Mouse (Mus musculus) ovary, postnatal 14 days (tissue): ENCODE data around the gene Il11ra1.
"Not testable (repeated sequence)": the region's sequence is repeated elsewhere in the genome, so short reads cannot be mapped to it uniquely, and the experiment has no call there.

Experiments used
- DNase-seq: peaks from one replicate; pipeline ENCODE4 v3.0.0; 2022; ENCODE audit warnings: low spot score

Il11ra1 gene

DNA sequence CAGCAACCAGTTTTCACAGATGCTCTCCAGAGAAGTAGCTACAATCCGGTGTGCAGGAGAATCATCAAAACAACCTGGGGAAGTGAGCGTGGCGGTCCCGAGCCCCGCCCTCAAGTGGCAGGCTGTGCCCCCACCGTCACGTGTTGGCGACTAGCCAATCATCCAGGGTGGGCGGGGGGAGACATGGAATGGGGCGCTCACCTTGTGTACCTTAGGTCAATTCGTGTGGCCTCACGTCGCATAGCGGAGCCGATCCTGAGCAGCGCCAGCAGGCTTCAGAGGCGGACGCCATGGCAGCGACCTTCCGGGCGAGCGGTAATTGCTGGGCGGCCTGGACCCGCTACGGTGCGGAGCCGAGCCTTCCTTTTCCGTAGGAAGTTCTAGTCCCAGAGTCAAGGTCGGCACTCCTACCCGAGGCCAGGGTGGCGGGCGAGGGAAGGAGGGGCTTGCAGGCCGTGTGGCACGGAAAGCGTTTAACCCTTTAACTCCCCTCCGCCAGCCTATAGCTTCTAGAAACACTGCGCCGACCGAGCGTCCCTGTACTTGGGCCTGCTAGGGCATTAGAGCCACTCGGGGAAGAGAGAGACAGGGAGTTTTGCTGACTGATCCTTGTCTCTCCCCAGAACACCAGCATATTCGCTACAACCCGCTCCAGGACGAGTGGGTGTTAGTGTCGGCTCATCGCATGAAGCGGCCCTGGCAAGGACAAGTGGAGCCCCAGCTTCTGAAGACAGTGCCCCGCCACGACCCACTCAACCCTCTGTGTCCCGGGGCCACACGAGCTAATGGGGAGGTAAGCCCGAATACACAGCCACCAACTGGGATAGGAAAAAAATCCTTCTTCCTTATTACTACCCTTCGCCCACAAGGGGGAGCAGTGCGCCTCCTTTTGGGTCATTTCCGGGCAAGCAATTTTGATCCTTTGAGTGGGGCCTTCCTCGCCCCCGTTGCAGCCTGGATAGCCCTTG lies 55.8 kb downstream of the Il11ra1 start, which contains the start of gene Sigmar1:
TSS of gene Sigmar1 (minus strand) at position 820 of the 968 bp plus-strand sequence.
- DNase-seq = peak; percentile 79

DNA sequence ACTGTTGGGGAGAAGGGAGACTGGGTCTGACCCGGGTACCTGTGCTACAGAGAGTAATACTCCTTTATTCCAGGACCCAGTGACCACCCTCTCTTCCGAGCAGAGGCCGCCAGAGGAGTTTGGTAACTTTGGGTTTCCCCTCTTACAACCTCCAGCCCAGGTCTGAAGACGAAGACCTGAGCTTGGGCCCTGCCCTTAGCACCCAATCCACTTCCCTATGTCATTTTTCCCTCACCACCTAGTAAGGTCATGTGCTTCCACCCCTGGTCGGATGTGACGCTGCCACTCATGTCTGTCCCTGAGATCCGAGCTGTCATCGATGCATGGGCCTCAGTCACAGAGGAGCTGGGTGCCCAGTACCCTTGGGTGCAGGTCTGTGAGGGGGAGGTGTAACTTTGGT lies 56.7 kb downstream of the Il11ra1 start:
- DNase-seq = no peak

DNA sequence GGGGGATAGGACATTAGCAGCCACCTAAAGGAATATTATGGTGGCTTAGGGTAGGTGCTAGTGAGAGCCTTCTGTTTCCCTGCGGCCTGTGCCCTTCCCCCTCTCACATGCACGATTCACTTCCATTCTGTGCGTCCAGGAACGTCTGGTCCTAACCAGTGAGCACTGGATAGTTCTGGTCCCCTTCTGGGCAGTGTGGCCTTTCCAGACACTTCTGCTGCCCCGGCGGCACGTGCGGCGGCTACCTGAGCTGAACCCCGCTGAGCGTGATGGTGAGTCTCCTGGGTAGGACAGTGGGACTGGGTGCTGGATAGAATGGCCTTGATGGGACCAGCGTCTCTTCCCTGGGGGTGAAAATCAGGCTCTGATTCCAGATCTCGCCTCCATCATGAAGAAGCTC lies 57.5 kb downstream of the Il11ra1 start:
- no peak for DNase-seq

DNA sequence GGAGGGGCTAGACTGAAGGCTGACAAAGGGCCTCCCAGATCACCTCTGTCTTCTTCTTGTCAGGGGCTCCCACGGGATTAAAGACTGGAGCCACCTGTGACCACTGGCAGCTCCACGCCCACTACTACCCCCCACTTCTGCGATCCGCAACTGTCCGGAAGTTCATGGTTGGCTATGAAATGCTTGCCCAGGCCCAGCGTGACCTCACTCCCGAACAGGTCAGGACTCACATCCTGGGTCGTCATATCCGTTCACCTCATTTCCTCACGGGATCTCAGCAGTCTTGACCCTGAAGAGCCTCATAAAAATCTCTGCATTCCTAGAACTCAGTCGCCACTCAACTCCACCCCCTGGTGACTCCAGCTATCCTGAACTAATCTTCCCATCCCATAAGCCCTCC lies 58.2 kb downstream of the Il11ra1 start:
- DNase-seq = no peak

DNA sequence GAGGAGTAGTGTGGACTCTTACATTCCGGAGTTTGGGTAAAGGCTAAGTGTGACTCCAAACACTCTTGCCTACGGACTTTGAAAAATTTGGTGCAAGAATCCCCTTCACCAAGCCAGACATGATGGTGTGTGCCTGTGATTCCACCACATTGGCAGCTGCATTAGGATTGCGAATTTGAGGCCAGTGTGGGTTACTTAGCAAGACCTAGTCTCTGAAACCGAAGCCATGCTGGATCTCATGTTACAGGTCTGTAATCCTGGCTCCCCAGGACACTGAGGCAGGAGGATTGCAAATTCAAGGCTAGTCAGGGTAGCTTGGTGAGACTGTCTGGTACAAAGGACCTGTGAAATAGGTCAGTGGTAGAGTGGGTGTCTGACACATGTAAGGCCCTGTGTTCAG lies 58.9 kb downstream of the Il11ra1 start:
- DNase-seq = no peak

DNA sequence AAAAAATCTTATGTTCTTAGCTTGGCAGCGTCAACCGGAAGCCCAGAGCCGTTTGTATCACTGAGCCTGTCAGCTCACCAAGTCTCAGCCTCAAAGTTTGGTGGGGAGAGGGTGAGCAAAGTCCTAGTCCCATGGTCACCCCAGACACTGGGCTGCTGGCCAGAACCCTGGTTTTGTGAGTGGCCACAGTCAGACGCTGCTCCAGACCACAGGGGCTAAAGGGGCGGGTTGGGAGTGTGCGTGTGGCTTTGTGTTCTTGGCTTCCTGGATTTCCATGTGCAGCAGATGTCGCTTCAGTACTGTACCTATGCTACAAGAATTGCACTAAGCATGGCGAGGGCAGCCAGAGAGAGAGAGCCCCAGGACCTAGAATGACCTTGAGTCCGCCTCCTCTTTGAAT lies 59.4 kb downstream of the Il11ra1 start:
- no peak for DNase-seq

DNA sequence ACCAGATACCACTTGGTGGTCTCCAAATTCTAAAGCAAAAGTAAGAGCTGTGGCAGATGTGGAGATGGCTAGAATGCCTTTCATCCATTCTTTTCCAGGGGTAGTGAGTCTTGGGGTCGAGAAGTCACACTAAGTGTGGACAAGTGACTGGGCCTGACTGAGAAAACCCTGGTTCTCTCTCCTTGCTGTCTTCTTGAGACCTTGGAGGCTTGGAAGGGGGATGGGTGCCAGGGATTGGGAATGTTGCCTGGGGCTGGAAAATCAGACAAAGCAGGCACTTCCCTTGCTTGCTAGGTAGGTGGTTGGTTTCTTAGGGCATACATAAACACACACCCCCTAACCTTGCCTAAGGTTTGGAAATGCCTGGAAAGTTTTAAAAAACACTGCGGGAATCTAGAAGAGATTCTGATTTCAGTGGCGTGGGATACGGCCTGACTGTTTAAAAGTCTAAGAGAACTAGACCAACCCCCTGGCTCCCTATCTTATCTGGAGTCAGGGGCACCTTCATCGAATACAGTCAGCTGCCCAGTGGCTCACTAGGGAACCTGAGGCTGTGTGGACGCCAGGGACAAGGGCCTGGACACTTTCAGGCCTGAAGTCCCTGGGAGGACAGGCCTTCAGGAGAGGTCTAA lies 60.0 kb downstream of the Il11ra1 start:
- no peak for DNase-seq

DNA sequence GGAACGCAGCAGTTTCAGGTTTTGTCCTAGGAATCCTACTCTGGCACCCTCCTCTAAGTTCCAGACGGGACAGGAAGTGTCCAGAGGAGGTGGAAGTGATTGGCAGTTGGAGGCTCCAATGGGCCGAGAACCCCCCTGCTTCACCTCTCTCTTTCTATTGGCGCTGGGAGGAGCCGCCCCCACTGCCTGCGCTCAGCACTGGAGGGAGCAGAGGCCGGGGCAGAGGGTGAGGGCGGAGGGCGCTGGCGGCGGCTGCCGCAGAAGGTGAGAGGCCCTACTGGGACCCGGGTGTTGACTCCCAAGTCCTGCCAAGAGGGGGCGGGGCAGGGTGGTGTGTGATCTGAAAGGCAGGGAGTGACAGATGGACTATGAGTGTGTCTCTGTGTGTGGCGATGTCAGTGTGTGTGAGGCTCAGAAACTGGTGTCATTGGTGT lies 60.5 kb downstream of the Il11ra1 start:
- peak; percentile 82 for DNase-seq

DNA sequence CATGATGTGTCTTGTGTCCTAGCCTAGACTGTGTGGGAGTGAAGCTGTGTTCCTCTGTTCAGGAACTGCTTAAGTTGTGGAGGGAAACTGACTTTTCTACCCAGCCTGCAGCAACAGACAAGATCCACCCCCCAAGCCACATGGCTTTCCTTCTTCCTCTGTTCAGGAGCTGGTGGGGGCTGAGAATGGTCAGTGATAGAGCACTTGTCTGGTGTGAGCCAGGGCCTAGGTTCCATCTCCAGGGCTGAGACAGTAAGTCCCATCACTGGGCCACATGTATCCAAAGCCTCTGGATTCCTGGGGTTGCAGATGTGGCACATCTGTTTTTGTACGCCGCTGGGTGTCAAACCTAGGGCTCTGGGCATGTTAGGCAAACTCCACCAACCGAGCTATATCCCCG lies 61.1 kb downstream of the Il11ra1 start:
- DNase-seq = no peak

DNA sequence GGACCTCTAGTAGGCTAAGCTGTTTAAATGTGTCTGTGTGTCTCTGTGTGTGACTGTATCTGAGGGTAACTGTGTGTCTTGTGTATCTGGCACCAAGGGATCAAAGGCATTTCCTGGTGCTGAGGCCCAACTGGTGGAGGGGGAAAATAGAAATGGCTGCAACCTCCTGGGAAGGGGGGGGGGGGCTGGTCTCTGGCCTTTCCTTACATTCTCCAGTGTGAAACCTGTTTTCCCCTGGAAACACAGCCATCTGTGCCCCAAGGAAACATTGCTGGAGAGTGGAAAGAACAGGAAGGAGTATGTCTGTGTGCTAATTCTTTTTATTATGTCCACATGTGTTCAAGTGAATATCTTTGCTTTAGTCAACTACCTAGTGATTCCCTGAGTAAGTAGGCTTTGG lies 61.9 kb downstream of the Il11ra1 start:
- no peak for DNase-seq

DNA sequence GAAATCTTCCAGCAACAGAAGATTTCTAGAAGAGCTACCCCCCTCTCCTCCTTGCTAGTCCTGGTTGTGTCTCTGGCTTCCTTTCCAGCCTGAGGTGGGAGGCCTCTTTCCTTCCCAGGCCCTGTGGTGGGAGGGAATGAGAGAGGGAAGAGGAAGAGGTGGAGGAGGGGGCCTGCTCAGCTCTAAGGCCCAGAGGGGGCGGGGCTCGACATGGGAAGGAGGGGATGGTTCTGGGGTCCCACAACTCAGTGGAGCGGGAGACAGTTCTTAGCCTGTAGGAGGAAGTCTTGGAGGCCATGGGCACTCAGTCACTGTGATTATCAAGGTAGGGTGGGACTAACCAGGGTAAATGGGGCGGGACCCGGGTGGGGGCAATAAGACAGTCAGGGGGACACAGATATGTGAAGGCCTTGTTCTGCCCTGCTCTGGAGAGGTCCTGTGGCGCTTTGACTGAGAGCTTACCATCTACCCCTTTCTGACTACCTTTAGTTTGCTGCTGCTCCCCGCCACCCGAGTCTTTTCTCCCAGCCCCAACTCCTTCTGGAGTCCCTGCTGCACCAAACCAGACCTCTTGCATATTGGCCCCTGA lies 62.4 kb downstream of the Il11ra1 start:
- peak; percentile 34 for DNase-seq

DNA sequence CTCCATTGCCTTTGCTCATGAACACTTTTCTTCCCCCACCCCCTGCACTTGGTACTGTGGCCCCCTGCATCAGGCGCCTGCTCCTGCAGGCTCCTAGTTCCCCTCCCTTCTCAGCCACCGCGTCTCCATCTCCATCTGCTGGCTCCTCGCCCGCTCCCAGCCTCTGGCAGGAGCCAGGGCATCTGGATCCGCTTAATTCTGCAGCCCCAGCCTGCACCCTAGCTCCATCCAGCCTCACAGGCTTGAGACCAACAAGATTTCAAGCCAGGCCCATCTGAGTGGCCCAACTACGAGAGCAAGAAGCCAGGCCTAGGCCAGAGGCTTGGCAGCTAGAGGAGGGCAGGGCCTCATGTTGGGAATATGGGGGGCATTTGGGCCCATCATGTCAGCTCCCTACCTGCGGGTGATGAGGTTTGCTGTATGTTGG lies 62.9 kb downstream of the Il11ra1 start:
- DNase-seq = peak; percentile 59

DNA sequence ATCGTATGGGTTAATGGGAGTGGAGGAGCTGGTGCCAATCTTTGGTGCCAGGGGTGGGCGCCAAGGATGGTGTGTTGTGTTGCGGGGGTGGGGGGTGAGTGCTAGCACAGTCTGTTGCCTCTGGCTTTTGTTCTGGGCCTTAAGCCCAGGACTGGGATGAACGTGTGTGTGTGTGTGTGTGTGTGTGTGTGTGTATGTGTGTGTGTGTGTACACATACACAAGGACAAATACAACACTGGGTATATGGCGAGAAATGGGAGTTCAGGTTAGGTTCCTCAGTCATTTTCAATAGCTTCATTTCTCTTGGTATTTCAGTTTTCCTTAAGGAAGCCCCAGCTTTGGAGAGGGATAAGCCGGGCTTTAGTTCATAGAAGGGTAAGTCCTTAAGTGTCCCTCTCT lies 63.4 kb downstream of the Il11ra1 start:
- DNase-seq = not testable (repeated sequence)

DNA sequence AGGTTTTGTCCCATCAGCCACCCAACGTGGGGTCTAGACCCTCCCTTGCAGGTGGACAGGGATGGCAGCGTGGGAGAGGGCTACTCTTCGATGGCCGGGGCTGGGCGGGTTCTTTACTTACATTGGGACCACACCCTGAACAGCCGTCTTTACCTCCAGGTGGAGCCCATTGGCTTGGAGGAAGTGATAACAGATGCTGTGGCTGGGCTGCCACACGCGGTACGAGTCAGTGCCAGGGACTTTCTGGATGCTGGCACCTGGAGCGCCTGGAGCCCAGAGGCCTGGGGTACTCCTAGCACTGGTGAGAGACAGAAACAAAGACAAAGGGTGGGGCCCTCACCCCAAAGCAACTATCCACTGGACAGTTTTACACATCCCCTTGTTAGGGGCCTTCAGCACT lies 67.5 kb downstream of the Il11ra1 start:
- not testable (repeated sequence) for DNase-seq

DNA sequence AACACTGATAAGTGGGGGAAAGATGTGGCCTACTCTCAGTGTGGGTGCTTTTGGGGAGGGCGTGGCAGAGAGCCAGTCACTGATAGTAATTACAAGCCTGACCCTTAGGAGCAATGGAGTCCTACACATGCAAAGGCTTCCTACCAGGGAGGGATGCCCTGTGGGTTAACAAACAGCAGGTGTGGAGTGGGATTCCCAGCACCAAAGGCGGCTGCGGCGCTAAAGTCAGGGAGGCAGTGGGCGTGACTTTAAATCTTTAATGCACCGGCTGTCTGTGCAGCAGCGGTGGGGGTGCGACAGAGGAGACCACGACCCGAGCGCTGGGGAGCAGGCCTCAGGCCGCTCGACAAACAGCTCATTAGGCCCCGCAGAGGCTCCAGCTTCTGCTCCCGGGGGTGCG lies 73.2 kb downstream of the Il11ra1 start:
- not testable (repeated sequence) for DNase-seq

DNA sequence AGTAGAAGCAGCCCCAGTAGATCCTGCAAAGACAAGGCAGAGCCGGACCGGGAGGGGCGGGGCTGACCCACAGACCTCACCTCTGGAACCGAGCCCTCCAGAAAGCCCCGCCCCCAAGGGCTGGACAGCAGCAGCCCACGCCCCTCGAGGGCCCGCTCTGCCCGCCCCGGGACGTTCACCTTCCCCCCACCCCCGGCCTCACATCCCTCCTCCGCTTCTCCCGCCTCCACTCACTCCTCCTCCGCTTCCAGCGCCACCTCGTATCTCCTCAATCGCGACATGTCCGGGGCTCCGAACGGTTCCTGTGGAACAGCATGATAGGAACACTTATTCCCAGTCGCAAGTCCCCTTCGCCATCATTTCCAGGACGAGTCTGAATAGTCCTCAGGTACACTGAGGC lies 73.7 kb downstream of the Il11ra1 start:
- peak; percentile 62 for DNase-seq

DNA sequence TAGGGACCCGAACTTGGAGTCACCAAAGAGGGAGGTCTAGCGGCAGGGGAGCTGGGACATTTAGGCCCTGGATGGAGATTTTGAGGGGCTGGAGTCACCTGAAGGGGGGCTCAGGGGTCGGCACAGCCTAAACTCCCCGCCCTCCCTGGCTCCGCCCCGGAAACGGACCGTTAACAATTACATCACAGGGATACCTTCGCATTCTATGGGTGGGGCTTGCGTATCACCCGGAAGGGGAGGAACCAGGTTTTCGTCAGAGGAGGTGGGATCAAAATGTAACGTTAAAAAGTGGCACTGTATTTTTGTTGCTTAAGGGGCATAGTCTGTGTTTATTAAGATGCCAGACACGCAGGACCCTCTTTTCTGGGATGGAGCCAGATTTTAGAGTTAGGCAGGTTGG lies 74.2 kb downstream of the Il11ra1 start, which contains the start of gene Ccl27a:
TSS of gene Ccl27a (minus strand) at position 246 of the 400 bp plus-strand sequence.
- DNase-seq = peak; percentile 66

DNA sequence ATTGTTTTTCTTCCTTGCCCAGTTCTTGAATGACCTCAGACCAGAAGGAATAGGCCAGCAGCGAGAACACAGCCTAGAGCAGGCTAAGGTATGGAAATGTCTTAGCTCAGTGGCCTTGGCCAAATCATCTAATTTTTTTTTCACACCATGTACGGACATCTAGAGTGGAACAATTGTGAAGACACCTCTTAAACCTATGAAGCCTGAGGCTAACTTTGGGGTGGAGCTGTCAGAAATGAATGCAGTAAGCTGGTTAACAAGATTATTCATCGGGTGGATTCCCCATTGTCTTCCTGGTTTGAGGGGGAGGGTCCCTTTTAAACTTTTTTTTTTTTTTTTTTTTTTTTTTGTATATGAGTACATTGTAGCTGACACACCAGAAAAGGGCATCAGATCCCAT lies 74.7 kb downstream of the Il11ra1 start:
- DNase-seq = not testable (repeated sequence)

DNA sequence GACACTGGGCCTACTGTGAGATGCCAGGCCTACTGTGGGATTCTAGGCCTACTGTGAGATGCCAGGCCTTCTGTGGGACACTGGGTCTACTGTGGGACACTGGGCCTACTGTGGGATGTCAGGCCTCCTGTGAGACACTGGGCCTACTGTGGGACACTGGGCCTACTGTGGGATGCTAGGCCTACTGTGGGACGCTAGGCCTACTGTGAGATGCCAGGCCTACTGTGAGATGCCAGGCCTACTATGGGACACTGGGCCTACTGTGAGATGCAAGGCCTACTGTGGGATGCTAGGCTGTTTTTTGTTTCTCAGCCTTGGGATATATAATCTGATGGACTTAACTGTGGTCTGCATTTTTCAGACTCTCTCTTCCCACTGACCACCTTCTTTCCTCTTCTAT lies 76.1 kb downstream of the Il11ra1 start:
- not testable (repeated sequence) for DNase-seq

DNA sequence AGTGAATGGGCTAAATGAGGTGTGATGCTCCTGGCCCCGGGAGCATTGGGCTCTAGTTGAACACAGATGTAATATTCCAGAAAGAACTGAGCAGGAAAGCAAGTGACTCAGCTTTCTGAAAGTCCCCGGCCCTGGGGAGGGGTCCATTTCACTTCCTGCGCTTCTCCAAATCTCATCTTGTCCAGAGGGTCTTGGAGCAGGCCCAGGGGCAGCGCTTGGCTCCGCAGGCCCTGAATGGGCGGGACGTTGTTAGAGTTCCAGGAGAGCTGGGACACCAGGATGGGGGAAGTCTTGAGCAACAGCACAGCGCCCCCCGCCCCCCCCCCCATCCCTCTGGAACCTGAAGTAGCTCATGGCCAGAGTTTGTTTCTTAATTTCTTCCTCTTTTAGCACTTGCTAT lies 81.5 kb downstream of the Il11ra1 start:
- not testable (repeated sequence) for DNase-seq

DNA sequence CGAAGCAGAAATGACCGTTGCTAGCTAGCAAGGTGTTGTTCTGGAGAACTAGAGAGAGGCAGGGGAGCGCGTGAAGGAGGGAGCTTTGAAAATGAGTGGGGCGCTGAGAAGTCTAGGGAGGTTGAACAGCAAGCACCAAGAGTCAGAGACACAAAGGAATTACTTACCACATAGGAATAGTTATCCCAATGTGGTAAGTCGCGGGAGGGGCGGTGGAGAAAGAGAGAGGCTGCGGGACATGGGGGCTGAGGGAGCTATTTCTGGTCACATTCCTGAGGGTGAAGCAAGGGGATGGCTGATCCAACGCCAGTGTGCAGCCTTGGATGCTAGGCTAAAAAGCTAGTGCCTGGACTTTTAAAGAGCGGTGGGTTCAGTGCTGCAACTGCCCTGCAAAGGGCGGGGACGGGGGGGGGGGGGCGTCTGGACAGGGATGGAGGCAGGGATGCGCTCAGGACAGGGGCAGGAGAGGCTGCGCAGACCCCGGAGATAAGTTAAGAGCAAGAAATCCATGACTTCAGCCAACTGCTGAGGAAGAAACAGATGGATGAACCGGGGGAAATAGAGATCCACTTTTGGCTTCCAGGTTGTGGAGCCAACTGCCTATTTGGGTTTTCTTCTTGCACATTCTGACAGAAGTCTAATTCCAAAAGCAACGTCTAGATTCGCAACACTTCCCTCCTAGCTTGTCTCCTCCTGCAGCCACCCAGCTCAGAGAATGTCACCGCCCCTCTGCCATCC lies 82.1 kb downstream of the Il11ra1 start:
- DNase-seq = not testable (repeated sequence)

DNA sequence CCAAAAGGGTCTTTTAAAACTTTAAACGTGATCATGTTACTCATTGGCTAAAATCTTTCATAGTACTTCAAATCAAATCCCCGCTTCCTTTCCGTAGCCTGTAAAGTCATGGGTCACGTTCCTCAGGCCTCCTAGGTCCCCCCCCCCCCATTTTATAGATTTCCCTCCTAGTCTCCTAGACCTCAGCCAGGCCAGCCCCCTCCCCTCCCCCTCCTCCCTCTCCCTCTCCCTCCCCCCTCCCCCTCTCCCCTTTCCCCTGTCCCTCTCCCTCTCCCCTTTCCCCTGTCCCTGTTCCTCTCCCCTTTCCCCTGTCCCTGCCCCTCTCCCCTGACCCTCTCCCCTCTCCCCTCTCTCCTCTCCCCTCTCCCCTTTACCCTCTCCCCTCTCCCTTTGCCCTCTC lies 82.9 kb downstream of the Il11ra1 start:
- DNase-seq = not testable (repeated sequence)
